Mouse (Mus musculus) adrenal gland (tissue): ENCODE results near the gene Exph5.

Experiments
- intact Hi-C: fragments of 180-260 bp; cut with DNase I; formaldehyde crosslinking; loops from one replicate; pipeline ENCODE4 v1.15.1; 2025

Gene Exph5

DNA sequence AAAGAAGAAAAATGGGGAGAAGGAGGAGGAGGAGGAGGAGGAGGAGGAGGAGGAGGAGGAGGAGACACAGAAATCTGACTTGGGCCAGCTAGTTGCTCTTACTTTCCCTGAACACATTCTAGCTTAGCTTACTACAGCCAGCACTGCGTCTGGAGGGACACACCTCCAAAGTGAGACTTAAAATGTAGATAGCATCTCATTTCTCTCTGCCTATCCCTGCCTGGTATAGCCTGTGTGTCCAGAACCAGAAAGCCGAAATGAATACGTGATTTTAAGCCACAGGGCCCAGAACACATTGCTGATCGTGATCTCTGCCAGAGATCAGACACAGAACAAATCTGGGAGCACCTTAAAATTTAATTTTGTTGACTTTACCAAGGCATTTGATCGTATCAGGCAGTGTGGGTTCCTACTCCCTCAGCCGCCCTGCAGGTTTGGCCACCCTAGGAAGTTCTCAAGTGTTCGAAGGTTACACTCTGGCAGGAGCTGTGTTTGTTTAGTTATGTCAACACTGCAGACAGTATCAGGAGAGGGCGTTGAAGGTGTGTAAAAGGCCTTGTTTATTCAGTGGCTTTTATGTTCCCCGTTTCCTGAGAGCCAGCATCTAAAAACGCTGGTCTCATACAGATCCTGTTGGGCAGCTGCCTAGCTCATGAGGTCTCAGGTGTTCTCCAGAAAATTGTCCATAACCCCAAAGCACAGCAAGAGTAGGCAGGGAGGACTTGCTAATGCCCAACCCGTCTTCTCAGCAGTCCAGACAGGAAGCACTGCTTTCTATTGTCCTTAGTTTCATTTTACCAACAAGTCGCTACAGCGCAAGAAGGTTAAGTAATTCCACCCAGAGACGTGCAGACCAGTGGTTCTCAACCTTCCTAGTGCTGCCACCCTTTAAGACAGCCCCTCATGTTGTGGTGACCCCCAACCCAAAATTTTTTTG lies 55.0 kb downstream of the Exph5 start:
- intact Hi-C loops: no loop called here

- intact Hi-C loops: no loop called here
Observed at GRCm38 (mm10) chr9:53371339-53371738, 69.9 kb downstream of the Exph5 start.

DNA sequence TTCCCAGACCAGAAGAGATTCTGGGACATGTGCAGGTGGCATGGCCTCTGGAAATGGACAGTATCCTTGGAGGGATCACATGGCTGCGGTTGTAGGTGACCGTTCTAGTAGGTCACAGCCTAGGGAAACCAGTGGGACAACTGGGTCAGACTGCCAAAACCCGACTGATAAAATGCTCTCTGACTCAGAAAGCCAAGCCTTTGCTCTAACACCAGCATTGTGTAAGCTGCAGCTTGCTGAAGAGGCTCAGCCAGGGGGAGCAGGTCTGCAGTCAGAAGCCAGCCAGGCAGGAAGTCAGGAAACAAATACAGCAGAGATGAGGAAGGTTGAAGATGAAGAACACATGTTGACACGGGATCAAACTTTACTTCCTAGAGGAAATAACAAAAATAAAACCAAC lies 74.4 kb downstream of the Exph5 start:
- intact Hi-C loops: no loop called here

- intact Hi-C loops: no loop called here
Observed at GRCm38 (mm10) chr9:53376820-53377219, 75.3 kb downstream of the Exph5 start.

- intact Hi-C loops: no loop called here
Observed at GRCm38 (mm10) chr9:53377597-53377996, 76.1 kb downstream of the Exph5 start.

GRCm38 (mm10) chr9:53378171-53378570 lies 76.7 kb downstream of the Exph5 start:
- intact Hi-C loops: no loop called here

GRCm38 (mm10) chr9:53380595-53380994 lies 79.1 kb downstream of the Exph5 start:
- intact Hi-C loops: no loop called here

DNA sequence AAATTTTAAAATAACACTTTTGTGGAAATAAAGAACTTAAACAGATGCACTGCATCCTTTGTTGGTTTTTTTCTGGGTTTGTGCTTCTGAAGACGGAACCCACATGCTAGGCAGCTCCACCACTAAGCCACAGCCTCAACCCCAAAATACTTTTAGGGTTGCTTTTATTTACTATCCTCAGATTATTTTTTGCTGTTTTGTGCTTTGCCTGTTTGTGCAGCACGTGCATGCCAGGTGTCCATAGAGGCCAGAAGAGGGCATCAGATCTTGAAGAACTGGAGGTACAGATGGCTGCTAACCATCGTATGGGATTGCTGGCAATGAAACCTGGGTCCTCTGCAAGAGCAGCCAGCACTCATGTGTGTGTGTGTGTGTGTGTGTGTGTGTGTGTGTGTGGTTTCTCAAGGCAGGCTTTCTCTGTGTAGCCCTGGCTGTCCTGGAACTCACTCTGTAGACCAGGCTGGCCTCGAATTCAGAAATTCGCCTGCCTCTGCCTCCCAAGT lies 79.7 kb downstream of the Exph5 start:
- intact Hi-C loops: no loop called here

DNA sequence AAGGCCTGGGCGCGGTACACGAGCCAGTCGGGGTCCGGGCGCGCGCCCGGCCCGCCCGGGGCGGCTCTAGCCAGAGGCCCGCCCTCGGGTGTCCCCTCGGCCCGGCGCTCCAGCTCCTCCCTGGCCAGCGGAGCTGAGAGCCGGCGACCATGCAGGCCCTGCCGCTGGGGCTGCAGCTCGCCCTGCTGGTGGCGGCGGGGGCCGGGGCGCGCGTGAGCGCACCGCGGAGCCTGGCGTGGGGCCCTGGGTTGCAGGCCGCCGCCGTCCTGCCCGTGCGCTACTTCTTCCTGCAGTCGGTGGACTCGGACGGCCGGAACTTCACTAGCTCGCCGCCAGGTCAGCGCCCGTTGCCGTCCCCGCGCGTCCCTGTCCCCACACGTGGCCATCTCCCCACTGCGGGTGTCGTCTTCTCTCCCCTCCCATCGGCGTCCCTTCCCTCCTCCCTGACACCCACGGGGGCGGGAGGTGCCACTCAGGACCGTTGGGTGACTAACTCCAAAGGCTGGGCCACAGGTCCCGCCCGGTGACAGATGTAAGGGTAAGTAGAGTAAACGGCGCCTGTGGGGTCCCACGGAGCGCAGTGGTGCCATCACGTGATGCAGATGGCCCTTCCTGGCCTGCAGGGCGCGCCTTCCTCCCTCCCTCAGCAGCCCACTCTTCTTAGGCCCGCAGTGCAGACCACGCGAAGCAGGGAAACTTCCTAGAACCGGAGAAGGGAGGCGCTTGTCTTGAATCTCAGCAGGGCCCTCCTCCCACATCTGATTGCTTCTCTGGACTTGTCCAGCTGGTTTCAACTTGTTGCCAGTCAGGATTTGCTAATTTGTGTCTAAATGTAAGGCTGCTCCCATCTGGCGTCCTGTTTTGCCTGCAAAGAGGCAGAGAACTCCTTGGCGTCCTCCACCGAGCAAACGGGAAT lies 82.7 kb downstream of the Exph5 start, which contains the start of gene Kdelc2:
Gene Kdelc2, plus strand, starts transcription at position 75 of the 916 bp plus-strand sequence.
- intact Hi-C loops: no loop called here

GRCm38 (mm10) chr9:53384873-53385272 lies 83.4 kb downstream of the Exph5 start:
- intact Hi-C loops: no loop called here

DNA sequence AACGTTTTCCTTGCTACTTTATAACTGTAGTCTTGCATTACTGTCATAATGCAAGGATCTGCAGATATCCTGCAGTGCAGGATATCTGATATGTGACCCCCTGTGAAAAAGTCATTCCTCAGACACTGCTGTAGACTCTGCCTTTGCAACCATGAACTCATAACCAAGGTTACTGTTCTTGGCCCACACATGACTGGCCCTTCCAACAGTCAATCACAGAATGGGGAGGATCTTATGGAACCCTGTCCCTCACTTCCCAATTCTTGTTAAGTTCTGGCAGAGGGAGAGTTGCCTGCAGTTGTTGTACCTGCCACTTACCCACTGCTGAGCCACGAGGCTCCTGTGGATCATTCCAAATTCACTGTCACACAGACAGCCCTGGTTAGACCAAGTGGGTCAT lies 86.0 kb downstream of the Exph5 start:
- intact Hi-C loops: no loop called here

DNA sequence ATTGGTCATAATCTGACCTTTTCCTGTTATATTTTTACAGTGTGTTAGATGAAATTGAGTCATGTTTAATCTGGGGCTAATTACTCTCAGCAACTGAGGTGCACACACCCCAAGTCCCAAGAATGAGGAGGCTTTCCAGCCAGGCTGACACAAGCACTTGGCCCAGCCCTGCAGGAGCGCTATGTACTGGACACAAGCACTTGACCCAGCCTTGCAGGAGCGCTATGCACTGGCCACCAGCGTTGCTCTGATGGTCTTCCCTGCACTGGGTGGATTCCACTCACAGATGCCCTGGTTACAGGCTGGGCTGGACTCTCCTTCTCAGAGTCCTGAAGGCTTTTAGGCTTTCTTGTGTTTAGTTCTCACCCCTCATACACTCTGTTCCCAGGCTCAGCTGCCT lies 87.6 kb downstream of the Exph5 start:
- intact Hi-C loops: no loop called here

- intact Hi-C loops: no loop called here
Observed at GRCm38 (mm10) chr9:53390136-53390535, 88.7 kb downstream of the Exph5 start.

GRCm38 (mm10) chr9:53397685-53398387 lies 96.4 kb downstream of the Exph5 start:
- intact Hi-C loops: no loop called here

DNA sequence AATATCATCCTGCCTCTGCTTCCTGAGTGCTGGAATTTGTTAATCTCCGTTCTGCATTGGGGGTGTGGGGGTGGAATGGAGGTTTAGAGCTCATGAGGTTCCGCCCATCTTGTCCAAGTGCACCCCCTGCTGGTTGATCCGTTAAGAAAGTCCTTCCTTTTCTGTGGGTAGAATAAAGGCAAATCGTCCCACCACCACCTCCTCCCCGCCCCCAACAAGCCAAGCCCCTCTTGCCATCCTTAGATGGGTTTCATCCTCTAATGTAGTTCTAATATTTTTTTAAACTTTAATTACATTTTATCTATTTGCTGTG lies 96.9 kb downstream of the Exph5 start:
- intact Hi-C loops: no loop called here

- intact Hi-C loops: no loop called here
Observed at GRCm38 (mm10) chr9:53399537-53399936, 98.1 kb downstream of the Exph5 start.

GRCm38 (mm10) chr9:53400696-53401095 lies 99.2 kb downstream of the Exph5 start:
- intact Hi-C loops: loop anchor here (2.0 kb wide), 1 partner anchor 148 kb away; no protein-coding TSS in a partner anchor

DNA sequence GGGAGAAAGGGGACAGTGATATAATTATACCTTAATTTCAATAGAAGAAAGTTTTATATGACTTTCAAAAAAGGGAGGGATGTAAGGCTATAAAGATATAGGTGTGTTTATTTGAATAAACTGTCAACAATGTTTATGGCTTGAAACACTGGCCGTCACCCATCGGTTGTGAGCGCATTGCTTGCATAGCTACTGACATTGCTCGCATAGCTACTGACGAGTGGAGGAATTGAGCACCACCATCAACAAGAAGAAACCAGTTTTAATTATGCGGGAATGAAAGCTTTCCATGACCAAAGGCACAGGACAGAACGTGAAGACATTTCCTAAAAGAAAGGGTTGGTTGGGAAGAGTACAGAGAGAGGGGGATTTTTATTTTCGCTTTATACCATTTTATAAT lies 99.7 kb downstream of the Exph5 start:
- intact Hi-C loops: loop anchor here (2.0 kb wide), 1 partner anchor 148 kb away; no protein-coding TSS in a partner anchor

DNA sequence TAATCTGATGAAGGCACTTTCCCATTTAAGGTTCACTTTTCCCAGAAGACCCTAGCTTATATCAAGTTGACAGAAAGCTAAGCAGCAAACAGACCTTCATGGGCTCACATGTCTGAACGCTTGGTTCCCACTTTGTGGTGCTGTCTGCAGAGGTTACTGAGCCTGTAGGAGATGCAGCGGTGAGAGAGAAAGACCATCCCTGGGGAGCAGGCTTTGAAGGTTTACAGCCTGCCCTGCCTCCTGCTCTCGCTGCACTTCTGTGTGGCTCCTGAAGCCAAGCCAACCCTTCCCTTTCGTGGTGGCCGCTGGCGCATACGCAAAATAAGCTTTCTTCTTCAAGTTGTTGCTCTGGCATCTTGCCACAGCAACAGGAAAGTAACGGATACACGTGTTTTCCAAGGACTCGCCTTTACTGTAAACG lies 100.8 kb downstream of the Exph5 start, which contains the start of gene 4930550C14Rik:
Gene 4930550C14Rik, plus strand, starts transcription at position 35 of the 421 bp plus-strand sequence.
- intact Hi-C loops: no loop called here

- intact Hi-C loops: no loop called here
Observed at GRCm38 (mm10) chr9:53402991-53403390, 101.5 kb downstream of the Exph5 start.
